Mouse (Mus musculus) stomach, adult 2 months (tissue): ENCODE data around the gene Olfr49. TPM values are rescaled to one million over a fixed set of nuclear protein-coding genes. Genes with fewer than 3 reads are reported as not detected.

Experiments used
- polyA plus RNA-seq: library from polyadenylated mRNA; depleted of rRNA; stranded (reverse); fragments of >200 nt; gene quantifications from 2 replicates; pipeline ENCODE4 v1.2.3, GENCODE M21; 2012; rRNA removed

Olfr49 gene
- polyA plus RNA-seq: not detected in 2 replicates

DNA sequence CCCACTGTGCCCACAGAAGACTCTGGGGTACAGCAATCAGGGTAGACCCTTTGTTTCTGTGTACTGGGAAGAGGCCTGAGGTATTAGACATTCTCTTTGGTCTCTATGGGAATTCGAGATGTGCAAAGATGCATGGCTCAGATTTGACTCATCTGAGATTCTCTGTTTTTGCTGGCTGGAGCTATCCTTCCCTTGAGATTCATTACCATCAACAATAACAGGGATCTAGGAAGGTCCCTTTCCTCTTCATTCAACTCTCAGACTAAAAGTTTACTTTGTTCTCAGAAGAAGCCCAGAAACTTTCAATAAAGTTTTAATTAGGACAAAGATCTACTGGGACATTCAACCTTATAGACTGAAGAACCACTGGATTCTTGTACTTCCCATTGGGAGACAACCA, at the start of gene Olfr49:
TSS of gene Olfr49 (minus strand) at position 101 of the 400 bp plus-strand sequence.

DNA sequence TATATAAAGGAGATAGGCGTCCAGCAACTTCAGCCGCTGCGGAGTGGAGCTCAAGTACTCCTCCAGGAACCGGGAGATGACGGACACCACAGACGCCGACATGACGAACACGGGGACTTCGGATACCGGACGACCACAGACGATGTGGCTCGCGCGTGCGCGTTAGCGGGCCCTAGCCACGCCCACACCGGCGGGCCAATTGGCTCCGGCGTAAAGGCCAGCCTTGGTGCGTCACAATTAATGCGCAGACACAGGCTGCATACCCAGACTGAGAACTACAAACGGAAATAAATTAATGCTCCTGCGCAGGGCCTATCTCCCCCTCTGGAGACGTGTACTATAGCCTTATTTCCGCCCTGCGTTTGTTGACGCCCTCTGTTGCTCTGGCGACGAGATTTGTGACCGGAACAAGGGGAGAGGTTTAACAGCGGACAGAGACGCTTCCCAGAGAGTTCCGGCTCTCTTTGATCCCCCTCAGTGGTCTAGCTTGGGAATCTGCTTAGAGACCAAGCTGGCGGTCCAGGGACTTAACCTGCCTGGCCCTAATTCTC, 30.9 kb downstream of the Olfr49 start, which contains the start of the genes Dad1 and Abhd4:
TSS of gene Dad1 (minus strand) at position 364 of the 551 bp plus-strand sequence.
TSS of gene Abhd4 (plus strand) at position 448 of the 551 bp plus-strand sequence.

Other genes with a start within 250 kb of the Olfr49 start
- gene Dad1, start 30.8 kb downstream of the Olfr49 start, polyA plus RNA-seq: 460 and 527 TPM in 2 replicates
- gene Abhd4, start 30.8 kb downstream of the Olfr49 start, polyA plus RNA-seq: 19.3 and 25.8 TPM in 2 replicates
- gene Oxa1l, start 75.9 kb upstream of the Olfr49 start, polyA plus RNA-seq: 78.6 and 105 TPM in 2 replicates
- 5.9 and 6.4 TPM in 2 replicates for gene Slc7a7, start 132.8 kb upstream of the Olfr49 start, polyA plus RNA-seq
- 762 and 984 TPM in 2 replicates for gene Mrpl52, start 142.0 kb upstream of the Olfr49 start, polyA plus RNA-seq
- 62.0 and 79.8 TPM in 2 replicates for gene Mmp14, start 146.7 kb upstream of the Olfr49 start, polyA plus RNA-seq
- 117 and 169 TPM in 2 replicates for gene Lrp10, start 179.2 kb upstream of the Olfr49 start, polyA plus RNA-seq
- gene Rem2, start 191.2 kb upstream of the Olfr49 start, polyA plus RNA-seq: 0.30 and 0.37 TPM in 2 replicates
- gene Prmt5, start 232.6 kb upstream of the Olfr49 start, polyA plus RNA-seq: 7.3 and 13.3 TPM in 2 replicates